Mouse (Mus musculus) small intestine, adult 2 months (tissue): ENCODE measurements at regions not wholly inside any gene's neighbourhood (a gene's known extent, or its start where the extent isn't known, plus 50 kb on each side); places are given as distances from the start of the nearest gene placed in this dataset.

Source experiments
- H3K27ac ChIP-seq: fragments of 200-500 bp; 2 replicates; pipeline ENCODE4 v1.5.1; 2012; ENCODE audit warnings: low read depth, low read length, control low read depth, inconsistent platforms; ENCODE audit not compliant: insufficient read depth
- H3K27me3 ChIP-seq: fragments of 200-500 bp; 2 replicates; pipeline ENCODE4 v1.6.1; 2012; ENCODE audit warnings: mild to moderate bottlenecking, moderate library complexity, low read length, inconsistent platforms; ENCODE audit not compliant: control insufficient read depth, insufficient read depth
- H3K36me3 ChIP-seq: fragments of 200-500 bp; 2 replicates; pipeline ENCODE4 v1.6.1; 2012; ENCODE audit warnings: mild to moderate bottlenecking, low read length, control low read depth, inconsistent platforms; ENCODE audit not compliant: control insufficient read depth, insufficient read depth
- H3K4me1 ChIP-seq: fragments of 200-500 bp; 2 replicates; pipeline ENCODE4 v1.6.1; 2012; ENCODE audit warnings: low read length, inconsistent platforms, mixed read lengths; ENCODE audit not compliant: control insufficient read depth, insufficient read depth, insufficient read length
- H3K4me3 ChIP-seq: fragments of 200-500 bp; 2 replicates; pipeline ENCODE4 v1.5.1; 2012; ENCODE audit warnings: low read depth, mild to moderate bottlenecking, control low read depth, inconsistent platforms, low read length, moderate library complexity
- CTCF ChIP-seq: fragments of 200-500 bp; IDR thresholded peaks from 2 replicates; pipeline ENCODE4 v1.5.1; 2012; ENCODE audit warnings: low read depth, mild to moderate bottlenecking, control low read depth, inconsistent platforms, low read length, moderate library complexity, mixed read lengths; ENCODE audit not compliant: insufficient replicate concordance, insufficient read length; ENCODE audit errors: extremely low read depth
- POLR2A ChIP-seq: fragments of 200-500 bp; IDR thresholded peaks from 2 replicates; pipeline ENCODE4 v1.6.1; 2012; ENCODE audit warnings: low read depth, mild to moderate bottlenecking, control low read depth, inconsistent platforms, low read length, moderate library complexity
- WGBS: fragments of 180-500 bp; shearing (Covaris S2); methylation state at CpG from one replicate; pipeline ENCODE4 v1.1.7; 2018; 5-methylcytosine and 5-hydroxymethylcytosine counted together

GRCm38 (mm10) chr3:38820787-38821186, 66.0 kb upstream of the Fat4 start:
- no peaks in the 10 kb centered on the region for H3K4me1 ChIP-seq
- no peak for TF ChIP-seq CTCF
- TF ChIP-seq POLR2A: no peak
- WGBS: 42% methylated on average over 9 of the region's 9 CpGs
- H3K4me3 ChIP-seq: no peak overlapping the region
- no peak overlapping the region for H3K27ac ChIP-seq
- H3K36me3 ChIP-seq: no peaks in the 10 kb centered on the region
- no peaks in the 10 kb centered on the region for H3K27me3 ChIP-seq

GRCm38 (mm10) chr3:38820315-38820714, 66.4 kb upstream of the Fat4 start:
- WGBS: 79% methylated on average over 7 of the region's 7 CpGs
- H3K27me3 ChIP-seq: no peaks in the 10 kb centered on the region
- H3K27ac ChIP-seq: no peak overlapping the region
- H3K4me1 ChIP-seq: no peaks in the 10 kb centered on the region
- no peaks in the 10 kb centered on the region for H3K36me3 ChIP-seq
- TF ChIP-seq CTCF (no peak), POLR2A (no peak)
- H3K4me3 ChIP-seq: no peak overlapping the region

- Histone ChIP-seq H3K4me1 (no peaks in the 10 kb centered on the region), H3K4me3 (no peak overlapping the region), H3K36me3 (no peaks in the 10 kb centered on the region), H3K27ac (no peak overlapping the region), H3K27me3 (no peaks in the 10 kb centered on the region)
- WGBS: 87% methylated on average over 5 of the region's 5 CpGs
- TF ChIP-seq POLR2A: no peak
- TF ChIP-seq CTCF: no peak
These were observed 69.1 kb upstream of the Fat4 start for GRCm38 (mm10) chr3:38817651-38818050.

- no peak for TF ChIP-seq CTCF
- no peaks in the 10 kb centered on the region for H3K36me3 ChIP-seq
- H3K27ac ChIP-seq: no peak overlapping the region
- no peak overlapping the region for H3K4me3 ChIP-seq
- no peaks in the 10 kb centered on the region for H3K27me3 ChIP-seq
- no peaks in the 10 kb centered on the region for H3K4me1 ChIP-seq
- 90% methylated on average over 4 of the region's 4 CpGs for WGBS
These were observed 74.3 kb upstream of the Fat4 start for GRCm38 (mm10) chr3:38812457-38812856.

- no peak overlapping the region for H3K27ac ChIP-seq
- TF ChIP-seq CTCF: no peak
- no peak for TF ChIP-seq POLR2A
- no peaks in the 10 kb centered on the region for H3K4me1 ChIP-seq
- no peaks in the 10 kb centered on the region for H3K36me3 ChIP-seq
- H3K4me3 ChIP-seq: no peak overlapping the region
- no peaks in the 10 kb centered on the region for H3K27me3 ChIP-seq
- 83% methylated on average over 8 of the region's 8 CpGs for WGBS
These were observed 75.1 kb upstream of the Fat4 start for GRCm38 (mm10) chr3:38811635-38812034.

- TF ChIP-seq CTCF: no peak
- no peak for TF ChIP-seq POLR2A
- no peaks in the 10 kb centered on the region for H3K4me1 ChIP-seq
- H3K27me3 ChIP-seq: no peaks in the 10 kb centered on the region
- H3K27ac ChIP-seq: no peak overlapping the region
- whole genome bisulfite sequencing: 89% methylated on average over 1 of the region's 1 CpGs
- H3K36me3 ChIP-seq: no peaks in the 10 kb centered on the region
- H3K4me3 ChIP-seq: no peak overlapping the region
These were observed 80.2 kb upstream of the Fat4 start for GRCm38 (mm10) chr3:38806469-38807055.

- H3K4me1 ChIP-seq: no peaks in the 10 kb centered on the region
- 75% methylated on average over 5 of the region's 5 CpGs for WGBS
- no peak for TF ChIP-seq CTCF
- TF ChIP-seq POLR2A: no peak
- no peak overlapping the region for H3K27ac ChIP-seq
- H3K27me3 ChIP-seq: no peaks in the 10 kb centered on the region
- H3K4me3 ChIP-seq: no peak overlapping the region
- H3K36me3 ChIP-seq: no peaks in the 10 kb centered on the region
These were observed 80.7 kb upstream of the Fat4 start for GRCm38 (mm10) chr3:38806036-38806435.
